Mouse (Mus musculus) frontal cortex, postnatal 36 days (tissue): ENCODE data around the gene F3.

Experiments
- DNase-seq, 2 experiments: peaks; one replicate each; pipeline ENCODE4 v3.0.0; 2022; ENCODE audit warnings: low spot score in 2 of 2

Gene F3

DNA sequence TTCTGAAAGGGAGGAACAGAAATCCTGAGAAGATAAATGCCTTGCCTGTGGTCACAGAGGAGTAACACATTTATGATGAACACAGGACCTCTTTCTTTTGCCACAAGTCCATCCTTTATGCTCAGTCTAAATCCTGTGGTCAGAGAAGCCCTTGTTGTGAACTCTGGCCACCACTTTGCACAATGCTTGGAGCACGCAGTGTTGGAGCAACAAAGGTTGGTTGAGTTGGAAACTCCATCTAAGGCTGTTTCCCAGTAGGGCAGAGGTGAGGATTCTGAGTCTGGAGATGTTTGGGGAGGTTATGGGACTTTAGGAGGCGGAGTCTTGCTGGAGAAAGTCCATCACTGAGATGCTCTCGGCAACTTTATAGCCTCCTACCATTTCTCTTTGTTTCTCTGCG, 16.2 kb upstream of the F3 start:
- no peak for DNase-seq

DNA sequence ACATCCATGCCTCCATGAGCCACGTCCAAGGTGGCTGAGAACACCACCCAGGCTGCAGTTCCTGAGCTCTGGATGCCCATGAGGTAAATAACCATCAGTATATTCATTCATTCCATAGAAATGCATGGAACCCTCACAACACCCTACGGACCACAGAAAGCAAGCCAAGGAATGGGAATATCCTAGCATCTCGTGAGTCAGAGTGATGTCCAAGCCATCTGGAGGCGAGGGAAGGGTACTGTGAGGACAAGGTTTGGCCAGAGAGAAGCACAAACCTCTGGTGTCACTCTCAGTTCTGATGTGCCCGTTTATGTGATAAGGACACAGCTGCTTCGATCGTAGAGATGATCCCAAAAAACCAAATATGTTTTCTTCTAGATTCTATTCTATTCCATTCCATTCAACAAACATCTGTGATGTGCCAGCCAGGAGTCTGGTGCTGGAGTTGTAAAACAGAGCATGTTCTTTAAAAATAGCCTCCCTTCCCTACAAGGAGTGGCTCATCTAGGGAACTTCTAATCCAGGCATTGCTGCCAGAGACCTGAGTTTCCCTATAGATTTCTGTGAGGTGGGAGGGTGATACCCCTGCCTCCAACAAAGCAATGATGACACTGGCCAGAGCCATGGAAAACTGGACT, 12.3 kb upstream of the F3 start:
- peak in 1 of 2 experiments; percentile 24 for DNase-seq

GRCm38 (mm10) chr3:121712222-121712621, 11.1 kb upstream of the F3 start:
- no peak for DNase-seq

- no peak for DNase-seq
Measured at GRCm38 (mm10) chr3:121713151-121713701, 10.1 kb upstream of the F3 start.

DNA sequence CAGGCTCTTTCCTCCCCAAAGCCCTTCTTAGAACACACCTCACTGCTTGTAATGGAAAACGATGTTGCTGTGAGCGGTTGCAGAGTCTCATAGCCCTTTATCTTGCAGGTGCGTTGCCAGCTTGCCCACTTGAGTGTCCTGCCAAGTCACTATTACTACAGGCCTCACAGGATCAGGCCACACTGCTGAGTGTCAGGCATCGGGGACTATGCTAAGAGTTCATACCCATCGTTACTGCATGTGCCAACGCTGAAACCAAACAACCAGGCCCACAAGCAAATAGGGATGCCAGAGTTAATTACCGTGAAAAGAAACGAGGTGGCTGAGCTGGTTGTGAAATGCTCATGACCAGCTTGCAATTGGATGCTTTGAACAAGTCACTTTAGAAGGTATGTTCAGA, 9.5 kb upstream of the F3 start:
- DNase-seq: no peak

- DNase-seq: no peak
Measured at GRCm38 (mm10) chr3:121714461-121714860, 8.9 kb upstream of the F3 start.

DNA sequence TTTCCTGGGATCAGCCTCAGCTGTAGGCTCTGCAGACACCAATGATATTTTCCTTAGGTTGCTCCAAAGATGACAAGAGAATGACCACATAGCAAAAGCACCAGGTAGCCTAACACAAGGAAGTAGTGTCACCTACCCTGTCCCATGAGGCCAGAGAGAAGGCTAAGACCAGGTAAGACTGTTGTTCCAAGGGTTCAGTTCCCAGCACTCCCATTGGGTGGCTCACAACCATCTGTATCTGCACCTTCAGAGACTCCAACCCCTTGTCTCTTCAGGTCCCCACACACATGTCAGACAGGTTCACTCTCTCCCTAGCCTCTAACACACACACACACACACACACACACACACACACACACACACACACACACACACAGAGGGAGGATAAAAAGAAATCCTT, 8.0 kb upstream of the F3 start:
- no peak for DNase-seq

- no peak for DNase-seq
Measured at GRCm38 (mm10) chr3:121715741-121716459, 7.4 kb upstream of the F3 start.

GRCm38 (mm10) chr3:121716480-121716879, 6.9 kb upstream of the F3 start:
- no peak for DNase-seq

- DNase-seq: no peak
Measured at GRCm38 (mm10) chr3:121718679-121719078, 4.7 kb upstream of the F3 start.

DNA sequence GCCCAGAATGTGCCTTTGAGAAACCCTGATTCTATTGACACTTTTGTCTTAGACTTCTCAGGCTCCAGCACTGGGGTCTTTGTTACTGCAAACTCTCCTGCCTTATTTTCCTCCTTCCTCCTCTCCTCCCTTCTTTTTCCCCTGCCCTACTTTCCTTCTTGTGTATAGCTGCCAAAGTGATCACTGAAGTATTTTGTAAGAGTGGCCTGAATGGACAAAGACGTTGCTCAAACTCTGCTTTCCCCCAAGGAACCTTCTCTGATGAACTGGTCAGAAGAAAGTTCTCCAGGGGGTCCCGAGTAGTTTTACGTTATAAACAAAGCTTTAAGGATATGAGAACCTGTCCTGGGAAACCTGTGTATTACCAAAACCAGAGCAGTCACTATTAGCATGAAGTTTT, 3.6 kb upstream of the F3 start:
- DNase-seq: no peak

DNA sequence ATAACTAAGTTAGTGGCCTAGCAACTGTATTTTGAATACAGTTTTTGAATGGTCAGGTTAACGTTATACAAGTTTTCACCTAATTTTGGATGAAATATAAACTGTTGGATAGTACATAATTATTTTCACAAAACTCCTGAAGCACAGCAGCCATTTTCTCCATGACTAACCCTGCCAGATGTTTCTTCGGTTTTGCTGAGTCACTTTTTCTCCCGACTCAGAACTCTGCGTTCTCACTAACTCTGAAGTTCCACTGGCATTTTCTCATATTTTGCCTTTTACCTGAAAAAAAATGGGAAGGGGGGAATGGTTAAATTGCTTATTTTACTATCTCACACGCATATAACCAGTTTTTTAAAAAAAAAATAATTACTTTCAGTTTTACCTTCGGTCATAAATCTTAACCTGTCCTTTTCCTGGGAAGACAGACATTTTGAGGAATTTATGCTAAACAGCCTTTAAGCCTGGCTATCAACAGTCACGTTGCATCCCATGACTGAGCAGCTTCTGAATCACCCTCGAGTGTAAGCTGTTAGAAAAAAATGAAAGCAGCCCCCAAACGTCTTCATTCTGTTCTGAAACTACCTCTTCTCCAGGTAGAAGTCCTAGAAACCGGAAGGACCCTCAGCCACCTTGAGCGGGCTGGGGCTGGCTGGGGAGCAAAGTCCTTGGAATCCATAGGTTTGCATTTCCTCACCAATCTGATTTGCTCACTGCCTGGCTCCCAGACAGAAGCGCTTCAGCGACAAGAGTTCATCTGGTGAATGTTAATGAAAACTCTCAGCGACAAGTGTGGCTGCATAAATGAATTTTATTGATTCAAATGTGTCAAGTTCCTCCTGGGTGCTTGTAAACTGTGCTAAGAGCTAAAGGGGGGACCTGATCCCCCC, 2.3 kb upstream of the F3 start:
- no peak for DNase-seq

GRCm38 (mm10) chr3:121721691-121722070, 1.7 kb upstream of the F3 start:
- DNase-seq: no peak

DNA sequence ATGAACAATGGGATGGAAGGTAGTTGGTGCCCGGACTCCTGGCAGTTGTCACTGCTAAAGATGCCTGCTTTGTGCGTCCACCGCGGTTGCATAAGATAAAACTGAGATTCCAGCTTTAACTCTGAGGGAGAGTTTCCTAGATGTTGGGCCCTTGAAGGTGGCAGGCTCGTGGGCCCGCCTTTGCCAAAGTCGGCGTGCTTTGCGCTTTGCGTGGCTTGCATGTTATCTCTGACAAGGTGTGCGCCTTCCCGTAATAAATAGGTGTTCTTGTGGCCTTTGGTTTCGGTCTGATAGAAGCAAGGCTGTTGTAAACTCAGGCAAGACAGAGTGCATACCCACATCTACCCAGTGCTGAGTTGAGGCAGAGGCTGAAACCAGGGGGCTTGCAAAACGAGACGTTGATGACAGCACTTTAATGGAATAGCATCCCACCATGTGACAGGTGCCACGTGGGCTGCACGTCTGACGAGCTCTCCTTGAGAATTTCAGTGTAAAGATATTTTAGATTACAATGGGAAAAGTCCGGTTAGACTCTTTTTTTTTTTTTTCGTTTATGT, 709 bp downstream of the F3 start:
- DNase-seq: peak in 1 of 2 experiments; percentile 39

DNA sequence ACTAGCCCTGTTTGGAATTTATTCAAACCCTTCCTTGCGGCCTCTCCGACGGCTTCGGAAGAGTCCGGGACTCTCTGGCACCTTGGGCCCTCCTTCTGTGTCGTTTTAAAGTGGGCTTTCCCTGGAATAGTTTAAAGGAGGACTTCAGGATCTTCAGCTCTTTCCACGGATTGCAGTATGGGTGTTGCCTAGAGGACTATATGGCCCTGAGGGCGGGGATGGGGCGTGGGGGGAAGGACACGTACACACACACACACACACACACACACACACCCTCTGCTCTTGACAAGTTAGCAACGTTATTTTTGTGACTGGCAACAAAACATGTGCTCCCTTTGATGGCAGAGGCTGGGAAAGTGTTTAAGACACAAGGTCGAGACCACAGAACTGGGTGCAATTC, 1.2 kb downstream of the F3 start:
- DNase-seq: no peak

- DNase-seq: no peak
Measured at GRCm38 (mm10) chr3:121725651-121726050, 2.3 kb downstream of the F3 start.

GRCm38 (mm10) chr3:121729678-121730077, 6.3 kb downstream of the F3 start:
- DNase-seq: no peak

GRCm38 (mm10) chr3:121735542-121735941, 12.2 kb downstream of the F3 start:
- no peak for DNase-seq

DNA sequence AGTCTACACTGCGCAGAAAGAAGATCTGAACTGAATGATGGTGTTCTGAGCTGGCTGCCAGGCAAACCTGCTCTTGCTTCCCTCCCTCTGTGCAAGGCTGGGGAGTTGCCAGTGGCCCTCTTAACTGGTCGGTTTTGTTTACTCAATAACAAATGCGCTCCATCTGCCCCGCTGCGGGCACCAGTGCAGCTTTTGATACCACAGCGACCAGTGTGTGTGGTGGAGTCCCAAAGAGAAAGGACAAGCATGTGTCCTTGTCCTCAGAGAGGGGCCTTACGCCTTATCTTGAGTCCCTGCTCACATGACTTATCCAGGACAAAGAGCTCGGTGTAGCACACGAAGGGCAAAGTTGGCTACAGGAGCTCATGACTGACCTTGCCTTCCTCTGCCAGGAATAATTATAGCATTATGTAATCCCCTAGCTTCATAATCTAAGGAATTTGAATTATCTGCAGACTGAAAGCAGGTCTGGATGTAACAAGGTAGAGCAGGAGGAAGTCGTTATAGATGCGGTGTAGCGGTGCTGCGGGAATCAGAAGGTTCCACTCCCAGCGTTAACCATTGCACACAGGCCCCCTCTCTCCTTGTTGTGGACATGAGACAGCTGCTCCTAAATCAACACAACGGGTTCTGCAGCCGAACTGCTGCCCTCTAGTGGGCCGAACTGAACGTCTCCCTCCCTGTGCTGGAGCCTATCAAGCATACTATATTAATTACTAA, 12.8 kb downstream of the F3 start:
- DNase-seq: peak; percentile 81 to 88

DNA sequence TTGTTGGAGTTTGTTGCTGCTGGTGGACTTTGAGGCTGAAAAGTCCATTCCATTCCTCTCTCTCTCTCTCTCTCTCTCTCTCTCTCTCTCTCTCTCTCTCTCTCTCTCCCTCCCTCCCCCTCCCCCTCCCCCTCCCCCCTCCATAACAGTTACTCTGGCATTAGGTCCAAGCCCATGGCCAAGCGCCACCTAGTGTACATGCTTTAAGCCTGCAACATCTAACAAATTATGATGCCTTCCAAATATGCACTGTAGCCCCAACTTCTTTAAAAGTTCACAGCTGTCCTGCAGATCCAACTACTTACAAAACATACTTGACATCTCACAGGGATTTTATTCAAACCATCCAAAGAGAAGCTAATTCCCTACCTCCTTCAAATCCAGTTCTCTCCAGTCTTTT, 14.1 kb downstream of the F3 start:
- no peak for DNase-seq

DNA sequence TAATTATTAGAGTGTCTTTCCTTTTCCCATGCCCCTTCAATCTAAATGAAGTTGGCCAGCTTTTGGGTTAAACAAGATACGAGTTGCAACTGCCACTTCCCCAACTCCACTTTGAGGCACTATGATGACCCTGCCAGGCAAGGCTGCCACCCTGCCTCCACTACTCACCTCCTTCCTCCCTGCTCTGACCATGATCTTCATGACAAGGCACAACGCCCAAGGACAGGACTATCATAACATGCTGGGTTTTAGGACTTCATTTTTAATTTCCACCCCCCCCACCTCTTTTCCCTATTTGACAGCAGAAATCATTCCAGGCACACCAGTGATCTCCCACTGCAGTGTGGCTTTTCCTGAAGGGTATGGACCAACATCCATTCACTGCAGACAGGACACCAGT, 14.6 kb downstream of the F3 start:
- no peak for DNase-seq
